Mouse (Mus musculus) hindbrain, embryonic 15.5 days (tissue): ENCODE results near the gene Tlr2. TPM values are rescaled to one million over a fixed set of nuclear protein-coding genes. Genes with fewer than 3 reads are reported as not detected.

Source experiments
- polyA plus RNA-seq: library from polyadenylated mRNA; unstranded; fragments of >200 nt; fragmentation: Nextera tagmentation; extraction: Ambion mirVana; gene quantifications from 2 replicates; pipeline ENCODE4 v1.2.1, GENCODE M21; 2015

The Tlr2 gene
- polyA plus RNA-seq, 1 experiment from 2014 or later, result 1.2 TPM

Other genes starting within 250 kb of the Tlr2 start
- 52.4 and 53.7 TPM in 2 replicates for gene Sfrp2, start 75.4 kb downstream of the Tlr2 start, polyA plus RNA-seq
- 46.6 and 48.6 TPM in 2 replicates for gene Tmem131l, start 198.4 kb upstream of the Tlr2 start, polyA plus RNA-seq